Mouse (Mus musculus) small intestine, adult 2 months (tissue): ENCODE data around the gene Pianp.

ENCODE experiments used
- CTCF ChIP-seq: fragments of 200-500 bp; IDR thresholded peaks from 2 replicates; pipeline ENCODE4 v1.5.1; 2012; ENCODE audit warnings: low read depth, mild to moderate bottlenecking, control low read depth, inconsistent platforms, low read length, moderate library complexity, mixed read lengths; ENCODE audit not compliant: insufficient replicate concordance, insufficient read length; ENCODE audit errors: extremely low read depth
- POLR2A ChIP-seq: fragments of 200-500 bp; IDR thresholded peaks from 2 replicates; pipeline ENCODE4 v1.6.1; 2012; ENCODE audit warnings: low read depth, mild to moderate bottlenecking, control low read depth, inconsistent platforms, low read length, moderate library complexity

GRCm38 (mm10) chr6:124964638-124965037 lies 31.9 kb upstream of the Pianp start:
- no peak for TF ChIP-seq POLR2A
- TF ChIP-seq CTCF = no peak
